Mouse (Mus musculus) neural tube, embryonic 12.5 days (tissue): ENCODE results near the gene Sult2b1. TPM values are rescaled to one million over a fixed set of nuclear protein-coding genes. Genes with fewer than 3 reads are reported as not detected.

ENCODE experiments used
- ATAC-seq: fragments of 200-750 bp; cut with Nextera tagmentation; 2 replicates; pipeline ENCODE4 v1.8.0; 2017; ENCODE audit warnings: low read depth, mild to moderate bottlenecking, moderate TSS enrichment, moderate library complexity; ENCODE audit not compliant: low FRiP score
- H3K27ac ChIP-seq: fragments of 300-500 bp; sonication (generic); 2 replicates; pipeline ENCODE4 v1.5.1; 2016
- H3K27me3 ChIP-seq: fragments of 300-500 bp; sonication (generic); replicated peaks from 2 replicates; pipeline ENCODE4 v1.6.1; 2016; ENCODE audit warnings: mild to moderate bottlenecking
- H3K36me3 ChIP-seq: fragments of 300-500 bp; sonication (generic); 2 replicates; pipeline ENCODE4 v1.6.1; 2016; ENCODE audit warnings: mild to moderate bottlenecking
- H3K4me1 ChIP-seq: fragments of 300-500 bp; sonication (generic); 2 replicates; pipeline ENCODE4 v1.6.1; 2016
- H3K4me2 ChIP-seq: fragments of 300-500 bp; sonication (generic); replicated peaks from 2 replicates; pipeline ENCODE4 v1.6.1; 2016; ENCODE audit warnings: mild to moderate bottlenecking
- H3K4me3 ChIP-seq: fragments of 300-500 bp; sonication (generic); 2 replicates; pipeline ENCODE4 v1.5.1; 2016
- H3K9ac ChIP-seq: fragments of 300-500 bp; sonication (generic); 2 replicates; pipeline ENCODE4 v1.6.1; 2016; ENCODE audit warnings: mild to moderate bottlenecking
- H3K9me3 ChIP-seq: fragments of 300-500 bp; sonication (generic); 2 replicates; pipeline ENCODE4 v1.6.1; 2016; ENCODE audit warnings: mild to moderate bottlenecking
- WGBS: fragments of 180-500 bp; shearing (Covaris S2); methylation state at CpG from one replicate; pipeline ENCODE4 v1.1.7; 2016; 5-methylcytosine and 5-hydroxymethylcytosine counted together
- polyA plus RNA-seq: library from polyadenylated mRNA; unstranded; fragments of >200 nt; fragmentation: Nextera tagmentation; extraction: Ambion mirVana; gene quantifications from 2 replicates; pipeline ENCODE4 v1.2.1, GENCODE M21; 2016

Sult2b1 gene
- polyA plus RNA-seq, 1 experiment from 2014 or later, result 2.1 TPM

GRCm38 (mm10) chr7:45719738-45720412, 64.6 kb downstream of the Sult2b1 start:
- no peak overlapping the region for H3K27ac ChIP-seq
- peaks cover 35% of the 10 kb centered on the region for H3K4me1 ChIP-seq
- 0 out of 2 replicates have a peak overlapping the region, but pooled peaks have one; percentile 92 for H3K9ac ChIP-seq
- H3K4me2 ChIP-seq, result peak overlapping the region; percentile 93
- H3K27me3 ChIP-seq, result no peaks in the 10 kb centered on the region
- no peak overlapping the region for H3K4me3 ChIP-seq
- no peaks in the 10 kb centered on the region for H3K9me3 ChIP-seq
- WGBS, result 92% methylated on average over 16 of the region's 16 CpGs
- no peak for ATAC-seq
- peaks cover 58% of the 10 kb centered on the region for H3K36me3 ChIP-seq

DNA sequence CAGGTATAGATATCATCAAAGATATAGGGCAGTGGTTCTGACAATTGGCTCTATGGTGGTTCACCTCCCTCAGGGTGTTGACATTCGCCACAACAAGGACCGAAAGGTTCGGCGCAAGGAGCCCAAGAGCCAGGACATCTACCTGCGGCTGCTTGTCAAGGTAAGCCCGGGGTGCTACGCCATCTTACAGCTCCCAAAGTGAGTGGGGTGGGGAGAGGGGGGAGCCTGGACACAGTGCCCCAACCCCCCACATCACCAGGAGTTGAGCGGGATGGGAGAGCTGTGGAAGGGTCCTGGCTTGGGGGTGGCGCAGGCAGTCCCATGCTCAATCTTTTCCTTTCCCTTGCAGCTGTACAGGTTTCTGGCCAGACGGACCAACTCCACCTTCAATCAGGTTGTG, 65.3 kb downstream of the Sult2b1 start:
- no peaks in the 10 kb centered on the region for H3K9me3 ChIP-seq
- H3K4me1 ChIP-seq, result peaks cover 42% of the 10 kb centered on the region
- peaks cover 51% of the 10 kb centered on the region for H3K36me3 ChIP-seq
- no peaks in the 10 kb centered on the region for H3K27me3 ChIP-seq
- H3K4me2 ChIP-seq, result peak overlapping the region; percentile 93
- H3K27ac ChIP-seq, result no peak overlapping the region
- 84% methylated on average over 10 of the region's 10 CpGs for WGBS
- ATAC-seq, result no peak
- H3K4me3 ChIP-seq, result peak overlapping the region; percentile 91
- H3K9ac ChIP-seq, result peak overlapping the region; percentile 92

DNA sequence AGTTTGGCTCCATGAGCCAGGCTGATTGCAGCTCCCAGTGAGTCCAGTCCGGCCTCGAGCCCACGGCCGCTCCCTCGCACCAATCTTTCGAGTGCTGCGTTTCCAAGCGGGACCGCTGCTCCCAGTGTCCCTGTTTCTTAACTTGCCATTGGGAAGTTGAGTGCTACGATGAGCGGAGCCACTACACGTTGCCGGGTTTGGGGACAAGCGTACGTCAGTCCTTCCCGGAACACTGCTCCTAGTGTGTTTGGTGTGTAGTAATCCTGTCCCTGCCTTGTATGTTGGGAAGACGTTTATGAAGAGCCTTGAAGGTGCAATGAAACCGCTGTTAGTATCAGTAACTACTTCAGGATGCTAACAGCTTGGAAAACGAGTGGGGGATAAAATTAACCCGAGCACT, 66.1 kb downstream of the Sult2b1 start:
- ATAC-seq, result no peak; the same call in 1 of the 2 replicates
- peak overlapping the region; percentile 91 for H3K4me3 ChIP-seq
- no peaks in the 10 kb centered on the region for H3K27me3 ChIP-seq
- peak overlapping the region; percentile 92 for H3K9ac ChIP-seq
- peaks cover 44% of the 10 kb centered on the region for H3K4me1 ChIP-seq
- under 1% methylated on average over 20 of the region's 20 CpGs for WGBS
- H3K36me3 ChIP-seq, result peaks cover 45% of the 10 kb centered on the region
- H3K27ac ChIP-seq, result peak overlapping the region; percentile 67
- H3K9me3 ChIP-seq, result no peaks in the 10 kb centered on the region
- H3K4me2 ChIP-seq, result peak overlapping the region; percentile 93

GRCm38 (mm10) chr7:45717918-45718297, 66.6 kb downstream of the Sult2b1 start, which contains the start of gene Sphk2:
TSS of gene Sphk2 (minus strand) at chr7:45718002.
- Histone ChIP-seq H3K27me3 (no peaks in the 10 kb centered on the region), H3K4me3 (peak within 1 kb of the TSS; percentile 91), H3K4me2 (peak within 1 kb of the TSS; percentile 93), H3K36me3 (peaks cover 45% of the 10 kb centered on the region), H3K9me3 (no peaks in the 10 kb centered on the region), H3K27ac (peak within 1 kb of the TSS; percentile 67), H3K4me1 (peaks cover 44% of the 10 kb centered on the region), H3K9ac (peak within 1 kb of the TSS; percentile 92)
- ATAC-seq, result peak; percentile 67
- under 1% methylated on average over 41 of the region's 41 CpGs for WGBS

- H3K36me3 ChIP-seq, result peaks cover 45% of the 10 kb centered on the region
- 12% methylated on average over 31 of the region's 31 CpGs for WGBS
- H3K4me3 ChIP-seq, result peak overlapping the region; percentile 91
- ATAC-seq, result peak; percentile 25
- peak overlapping the region; percentile 93 for H3K4me2 ChIP-seq
- no peaks in the 10 kb centered on the region for H3K27me3 ChIP-seq
- peak overlapping the region; percentile 50 for H3K27ac ChIP-seq
- no peaks in the 10 kb centered on the region for H3K9me3 ChIP-seq
- peak overlapping the region; percentile 73 for H3K9ac ChIP-seq
- H3K4me1 ChIP-seq, result peaks cover 44% of the 10 kb centered on the region
These were observed 67.2 kb downstream of the Sult2b1 start for GRCm38 (mm10) chr7:45716952-45717917.

DNA sequence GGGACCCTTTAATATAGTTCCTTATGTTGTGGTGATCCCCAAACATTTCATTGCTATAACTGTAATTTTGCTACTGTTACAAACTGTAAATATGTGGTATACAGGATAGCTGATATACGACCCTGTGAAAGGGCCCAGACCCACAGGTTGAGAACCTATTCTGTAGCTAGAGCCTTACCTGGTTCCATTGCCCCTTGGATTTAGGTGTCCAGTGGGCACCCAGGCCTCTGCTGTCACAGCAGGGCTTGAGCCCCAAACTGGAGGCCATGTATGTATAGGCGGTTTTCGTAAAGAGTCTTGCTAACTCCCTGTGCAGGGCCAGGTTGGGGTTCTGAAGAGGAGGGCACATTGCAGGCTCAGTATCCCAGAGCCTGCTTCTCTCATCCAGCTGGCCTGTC, 68.0 kb downstream of the Sult2b1 start:
- peaks cover 44% of the 10 kb centered on the region for H3K4me1 ChIP-seq

DNA sequence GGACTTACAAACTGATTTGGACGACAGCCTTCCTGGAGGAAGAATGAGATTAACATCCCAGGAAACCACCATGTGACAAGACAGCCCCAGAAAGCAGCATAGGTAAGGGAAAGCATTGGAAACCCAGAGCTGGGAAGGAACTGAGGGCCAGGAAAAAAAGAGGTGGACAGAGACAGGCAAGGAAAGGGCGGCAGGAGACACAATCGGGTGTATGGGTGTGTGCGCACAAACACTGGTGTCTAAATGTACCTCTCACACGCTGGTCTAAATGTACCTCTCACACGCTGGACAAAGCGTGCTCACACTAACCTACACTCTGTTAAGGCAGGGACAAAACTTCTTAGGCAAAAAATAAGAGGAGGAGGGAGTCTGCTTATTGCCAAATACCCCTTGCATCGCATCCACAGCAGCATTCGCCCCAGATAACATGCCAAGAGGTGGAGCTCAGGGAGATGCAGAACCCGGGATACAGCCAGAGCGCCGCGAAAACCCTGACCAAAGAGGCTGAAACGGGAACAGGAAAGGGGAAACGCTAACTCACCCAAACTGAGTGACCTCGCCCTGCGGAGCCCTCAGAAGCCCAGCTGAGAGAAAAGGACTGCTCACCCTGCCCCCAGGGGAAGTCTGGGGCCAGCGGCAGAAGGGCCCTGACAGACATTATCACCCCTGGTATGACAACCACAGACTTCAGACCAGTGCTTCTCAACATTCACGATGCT, 68.6 kb downstream of the Sult2b1 start:
- peaks cover 44% of the 10 kb centered on the region for H3K4me1 ChIP-seq
- peak overlapping the region; percentile 74; the same call in 1 of the 2 replicates for H3K4me3 ChIP-seq

More for the DNA sequence above, 68.0 kb downstream of the Sult2b1 start:
- Histone ChIP-seq H3K4me2 (peak overlapping the region; percentile 93), H3K36me3 (peaks cover 45% of the 10 kb centered on the region), H3K27ac (no peak overlapping the region), H3K27me3 (no peaks in the 10 kb centered on the region), H3K4me3 (peak overlapping the region; percentile 91; the same call in 1 of the 2 replicates), H3K9me3 (no peaks in the 10 kb centered on the region), H3K9ac (no peak overlapping the region)
- ATAC-seq, result no peak
- 93% methylated on average over 3 of the region's 3 CpGs for WGBS

GRCm38 (mm10) chr7:45715090-45715708, 69.3 kb downstream of the Sult2b1 start, which contains the start of gene Rpl18:
TSS of gene Rpl18 (plus strand) at chr7:45715457.
- H3K27ac ChIP-seq, result no peak within 1 kb of the TSS
- peak within 1 kb of the TSS; percentile 93 for H3K4me2 ChIP-seq
- H3K4me3 ChIP-seq, result peak within 1 kb of the TSS; percentile 74
- WGBS, result 6% methylated on average over 34 of the region's 34 CpGs
- peak; percentile 86 for ATAC-seq
- peaks cover 44% of the 10 kb centered on the region for H3K4me1 ChIP-seq
- peaks cover 44% of the 10 kb centered on the region for H3K36me3 ChIP-seq
- H3K9me3 ChIP-seq, result no peaks in the 10 kb centered on the region
- H3K27me3 ChIP-seq, result no peaks in the 10 kb centered on the region
- H3K9ac ChIP-seq, result peak within 1 kb of the TSS; percentile 69

More for the DNA sequence above, 68.6 kb downstream of the Sult2b1 start:
- H3K9me3 ChIP-seq, result no peaks in the 10 kb centered on the region
- no peak overlapping the region for H3K27ac ChIP-seq
- H3K9ac ChIP-seq, result peak overlapping the region; percentile 48
- no peak for ATAC-seq
- WGBS, result 85% methylated on average over 19 of the region's 19 CpGs
- H3K36me3 ChIP-seq, result peaks cover 45% of the 10 kb centered on the region
- no peaks in the 10 kb centered on the region for H3K27me3 ChIP-seq
- H3K4me2 ChIP-seq, result peak overlapping the region; percentile 93

- peaks cover 45% of the 10 kb centered on the region for H3K4me1 ChIP-seq
- H3K9ac ChIP-seq, result peak overlapping the region; percentile 69
- peak overlapping the region; percentile 74 for H3K4me3 ChIP-seq
- WGBS, result 10% methylated on average over 14 of the region's 14 CpGs
- H3K4me2 ChIP-seq, result peak overlapping the region; percentile 93
- no peak overlapping the region for H3K27ac ChIP-seq
- no peaks in the 10 kb centered on the region for H3K27me3 ChIP-seq
- H3K9me3 ChIP-seq, result no peaks in the 10 kb centered on the region
- peak; percentile 17; the same call in 1 of the 2 replicates for ATAC-seq
- H3K36me3 ChIP-seq, result peaks cover 42% of the 10 kb centered on the region
These were observed 69.8 kb downstream of the Sult2b1 start for GRCm38 (mm10) chr7:45714630-45715089.

GRCm38 (mm10) chr7:45713881-45714520, 70.5 kb downstream of the Sult2b1 start:
- Histone ChIP-seq H3K9me3 (no peaks in the 10 kb centered on the region), H3K27ac (no peak overlapping the region), H3K9ac (peak overlapping the region; percentile 69; the same call in 1 of the 2 replicates), H3K36me3 (peaks cover 36% of the 10 kb centered on the region), H3K4me2 (peak overlapping the region; percentile 93), H3K4me1 (peaks cover 45% of the 10 kb centered on the region), H3K4me3 (peak overlapping the region; percentile 74), H3K27me3 (no peaks in the 10 kb centered on the region)
- WGBS, result 93% methylated on average over 6 of the region's 6 CpGs
- no peak for ATAC-seq

DNA sequence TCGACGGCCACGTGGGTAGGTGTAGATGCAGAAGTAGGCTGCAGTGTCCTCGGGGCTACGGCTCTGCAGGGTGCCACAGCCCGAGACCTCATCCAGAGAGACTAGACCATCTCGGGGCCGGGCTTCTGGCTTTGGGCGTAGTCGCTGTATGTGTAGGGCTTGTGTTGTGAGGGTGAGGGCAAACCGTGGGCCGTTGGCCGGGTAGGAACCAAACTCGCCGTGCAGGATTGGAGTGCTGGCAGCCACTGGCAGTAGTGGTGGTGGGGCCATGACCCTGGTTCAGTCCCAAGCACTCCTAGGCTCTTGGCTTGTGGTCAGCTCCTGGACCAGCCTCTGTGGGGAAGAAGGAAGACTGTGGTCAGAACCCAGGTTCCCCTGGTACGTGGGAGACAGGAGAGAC, 71.1 kb downstream of the Sult2b1 start:
- H3K4me1 ChIP-seq, result peaks cover 45% of the 10 kb centered on the region
- no peak for ATAC-seq
- no peak overlapping the region; the same call in 1 of the 2 replicates for H3K4me2 ChIP-seq
- H3K4me3 ChIP-seq, result no peak overlapping the region
- 94% methylated on average over 16 of the region's 16 CpGs for WGBS
- no peaks in the 10 kb centered on the region for H3K27me3 ChIP-seq
- H3K9me3 ChIP-seq, result no peaks in the 10 kb centered on the region
- H3K36me3 ChIP-seq, result peaks cover 36% of the 10 kb centered on the region
- H3K9ac ChIP-seq, result no peak overlapping the region
- H3K27ac ChIP-seq, result no peak overlapping the region
